Comparison of ENCODE assay signal across 7 mouse cellular contexts in genomic region chr1:174502846-174503745, GRCm38 (mm10). TPM values are rescaled to one million over a fixed set of nuclear protein-coding genes. Genes with fewer than 3 reads are reported as not detected.
DNase-seq lines count a peak whose midpoint lies in the region; ATAC-seq lines count a peak whose summit lies in the region.

No protein-coding gene starts in this region.

- no peak for ATAC-seq in heart, embryonic 16.5 days (replicated peaks; ENCODE audit: extremely low read depth, insufficient read depth, low FRiP score)

- 1% methylated on average over 51 of the region's 53 CpGs for WGBS in heart, embryonic 16.5 days

- peak overlapping the region; percentile 85 for H3K4me2 ChIP-seq in heart, embryonic 16.5 days (ENCODE audit: low read depth, low read length)

- peaks cover 8% of the 10 kb centered on the region for H3K4me1 ChIP-seq in heart, embryonic 16.5 days (ENCODE audit: control insufficient read depth, insufficient read depth, low read length)

- H3K27me3 ChIP-seq in heart, embryonic 16.5 days (ENCODE audit: control insufficient read depth, insufficient read depth, low read length) = peaks cover 10% of the 10 kb centered on the region; the same call in 1 of the 2 replicates

- no peak overlapping the region for H3K27ac ChIP-seq in heart, embryonic 16.5 days (ENCODE audit: low read length)

- H3K4me3 ChIP-seq in heart, embryonic 16.5 days (ENCODE audit: low read length) = peak overlapping the region; percentile 54

- H3K9ac ChIP-seq in heart, embryonic 16.5 days (ENCODE audit: low read length) = peak overlapping the region; percentile 38; the same call in 1 of the 2 replicates

- H3K36me3 ChIP-seq in heart, embryonic 16.5 days (ENCODE audit: control insufficient read depth, insufficient read depth) = no peaks in the 10 kb centered on the region

- DNase-seq in urinary bladder, adult 2 months (ENCODE audit: low spot score) = peak; percentile 21
- no peak for DNase-seq in urinary bladder, postnatal 4 days (ENCODE audit: low spot score in 2 of 2)
- peak; percentile 53 for DNase-seq in embryo, embryonic 10 days (ENCODE audit: low spot score)
- peak; percentile 42 to 61 for DNase-seq in layer of hippocampus, postnatal 25 days (ENCODE audit: extremely low spot score in 1 of 2, low spot score in 1 of 2)
- DNase-seq in lung, postnatal 36 days = peak; percentile 22
- peak; percentile 4 to 32 for DNase-seq in spleen, postnatal 10 days (ENCODE audit: low spot score in 2 of 2)

- no peaks in the 10 kb centered on the region for H3K9me3 ChIP-seq in heart, embryonic 16.5 days (replicated peaks; ENCODE audit: control insufficient read depth, low read length)

RNA-seq across cellular contexts. Expression of gene Fmn2, which starts 1.5 kb away (rescaled TPM):
- 0.04 and 0.09 TPM in 2 replicates for polyA plus RNA-seq in urinary bladder, adult 2 months (2012; rRNA removed)
- 0.17 and 0.25 TPM in 2 replicates for polyA plus RNA-seq in heart, embryonic 16.5 days (2015; fragmentation: Nextera tagmentation; extraction: Ambion mirVana)
- total RNA-seq in layer of hippocampus, postnatal 25 days (2021) = 10 to 100 TPM; 60.4 to 65.6 TPM

Comparison
In these comparisons a context has a peak if more than half of its experiments do, and no peak if none do; other contexts are left out.
1. DNase-seq: peak in urinary bladder, adult 2 months (single experiment), embryo, embryonic 10 days (single experiment), layer of hippocampus, postnatal 25 days (2 of 2), lung, postnatal 36 days (single experiment) and spleen, postnatal 10 days (2 of 2); none in urinary bladder, postnatal 4 days (0 of 2).